Comparison of ENCODE assay signal across 8 mouse cellular contexts in genomic region chr2:34671385-34672026, GRCm38 (mm10).
DNase-seq lines count a peak whose midpoint lies in the region; ATAC-seq and TF ChIP-seq lines count a peak whose summit lies in the region.

No protein-coding gene starts in this region.

- intact Hi-C loops in heart, postnatal 14 days (cut with DNase I), result loop anchor here (5.0 kb wide), 1 partner anchor 296 kb away; no protein-coding TSS in a partner anchor

- H3K36me3 ChIP-seq in MEL (ENCODE audit: control insufficient read depth in 1 of 2, insufficient read depth in 2 of 2, low read length in 2 of 2), result peaks cover 0 to 4% of the 10 kb centered on the region in 2 experiments; a peak in 1 of 4 replicates
- H3K36me3 ChIP-seq in forebrain, embryonic 11.5 days (ENCODE audit: control insufficient read depth, insufficient read depth, low read length), result peaks cover under 1% of the 10 kb centered on the region; the same call in 1 of the 2 replicates
- H3K36me3 ChIP-seq in lung, embryonic 15.5 days, result peaks cover 12% of the 10 kb centered on the region; the same call in 1 of the 2 replicates

- peak; percentile 25 for DNase-seq in MEL (ENCODE audit: low read depth, low spot score)
- DNase-seq in forebrain, embryonic 11.5 days (ENCODE audit: low spot score), result peak; percentile 81
- peak; percentile 51 to 58 for DNase-seq in heart, postnatal 14 days
- DNase-seq in kidney, postnatal 4 days, result peak; percentile 74 to 80
- DNase-seq in thymus, postnatal 36 days, result peak; percentile 57 to 75

- 33% methylated on average over 31 of the region's 31 CpGs for WGBS in forebrain, embryonic 11.5 days
- 23% methylated on average over 31 of the region's 31 CpGs for WGBS in lung, embryonic 15.5 days
- WGBS in olfactory bulb, adult 2 months, result 22% methylated on average over 31 of the region's 31 CpGs

- H3K4me1 ChIP-seq in MEL (ENCODE audit: control insufficient read depth in 1 of 2, insufficient read depth in 2 of 2, low read length in 2 of 2), result no peaks in the 10 kb centered on the region
- no peaks in the 10 kb centered on the region; the same call in 1 of the 2 replicates for H3K4me1 ChIP-seq in forebrain, embryonic 11.5 days (replicated peaks; ENCODE audit: control insufficient read depth, insufficient read depth, low read length)
- peaks cover 24% of the 10 kb centered on the region for H3K4me1 ChIP-seq in lung, embryonic 15.5 days
- H3K4me1 ChIP-seq in olfactory bulb, adult 2 months (ENCODE audit: control insufficient read depth, insufficient read depth, low read length), result peaks cover 22% of the 10 kb centered on the region

- H3K79me2 ChIP-seq in MEL (ENCODE audit: control insufficient read depth, insufficient read depth, low read length, poor library complexity), result no peaks in the 10 kb centered on the region

- H3K9ac ChIP-seq in MEL (ENCODE audit: control insufficient read depth, low read depth, low read length, poor library complexity, severe bottlenecking), result no peak overlapping the region
- peak overlapping the region; percentile 67 for H3K9ac ChIP-seq in forebrain, embryonic 11.5 days (ENCODE audit: low read length)
- peak overlapping the region; percentile 51 for H3K9ac ChIP-seq in lung, embryonic 15.5 days

- TF ChIP-seq EP300 in MEL (IDR thresholded peaks at IDR 0.05; ENCODE audit: low read depth in 1 of 2, low read length in 2 of 2), result no peak

- TF ChIP-seq POLR2A in MEL (IDR thresholded peaks at IDR 0.05; ENCODE audit: control insufficient read depth in 1 of 2, insufficient read depth in 1 of 2, low read depth in 1 of 2, low read length in 2 of 2, poor library complexity in 1 of 2), result no peak
- no peak for TF ChIP-seq POLR2A in olfactory bulb, adult 2 months (IDR thresholded peaks at IDR 0.05; ENCODE audit: insufficient read depth, low read depth, low read length)

- peak; percentile 52 for TF ChIP-seq RAD21 in MEL (IDR thresholded peaks at IDR 0.05; ENCODE audit: low read depth, low read length)

- peak in 2 of 3 experiments; percentile 46 to 57; a peak in 4 of 6 replicates for TF ChIP-seq CTCF in MEL (IDR thresholded peaks at IDR 0.05 in 2 of 3, conservative IDR thresholded peaks at IDR 0.05 in 1 of 3; ENCODE audit: control insufficient read depth in 1 of 3, insufficient read depth in 1 of 3, low read depth in 2 of 3, low read length in 3 of 3, poor library complexity in 1 of 3, severe bottlenecking in 1 of 3)
- peak; percentile 47; the same call in 1 of the 2 replicates for TF ChIP-seq CTCF in olfactory bulb, adult 2 months (IDR thresholded peaks at IDR 0.05; ENCODE audit: insufficient read depth, low read depth, low read length)

- H3K4me2 ChIP-seq in forebrain, embryonic 11.5 days (ENCODE audit: low read depth, low read length, severe bottlenecking), result peak overlapping the region; percentile 68
- peak overlapping the region; percentile 91 for H3K4me2 ChIP-seq in lung, embryonic 15.5 days

- no peaks in the 10 kb centered on the region for H3K9me3 ChIP-seq in MEL (replicated peaks; ENCODE audit: insufficient read depth, low read length)
- H3K9me3 ChIP-seq in forebrain, embryonic 11.5 days (ENCODE audit: control insufficient read depth, low read length), result no peaks in the 10 kb centered on the region
- H3K9me3 ChIP-seq in lung, embryonic 15.5 days, result no peaks in the 10 kb centered on the region

- no peak overlapping the region for H3K4me3 ChIP-seq in MEL (ENCODE audit: control insufficient read depth in 1 of 2, insufficient read depth in 1 of 2, low read depth in 2 of 2, low read length in 2 of 2)
- peak overlapping the region; percentile 34 for H3K4me3 ChIP-seq in forebrain, embryonic 11.5 days (ENCODE audit: low read depth, low read length)
- H3K4me3 ChIP-seq in lung, embryonic 15.5 days, result peak overlapping the region; percentile 49
- H3K4me3 ChIP-seq in olfactory bulb, adult 2 months (ENCODE audit: insufficient read depth, low read depth, low read length), result peak overlapping the region; percentile 51

- peak; percentile 50 for ATAC-seq in cerebellum, adult (ENCODE audit: insufficient number of reproducible peaks, low FRiP score, low TSS enrichment)
- ATAC-seq in forebrain, embryonic 11.5 days (replicated peaks; ENCODE audit: low FRiP score), result peak; percentile 58
- peak; percentile 57; the same call in 1 of the 2 replicates for ATAC-seq in lung, embryonic 15.5 days (ENCODE audit: borderline replicate concordance, extremely low read depth, low FRiP score, low TSS enrichment)

- no peaks in the 10 kb centered on the region; a peak in 1 of 4 replicates for H3K27me3 ChIP-seq in MEL (ENCODE audit: control insufficient read depth in 1 of 2, insufficient read depth in 2 of 2, low read length in 2 of 2)
- H3K27me3 ChIP-seq in forebrain, embryonic 11.5 days (ENCODE audit: control insufficient read depth, insufficient read depth, low read length), result no peaks in the 10 kb centered on the region
- 0 out of 2 replicates have a peak, but pooled peaks cover 5% of the 10 kb centered on the region for H3K27me3 ChIP-seq in lung, embryonic 15.5 days

- H3K27ac ChIP-seq in MEL (ENCODE audit: control insufficient read depth, low read depth, low read length), result no peak overlapping the region
- H3K27ac ChIP-seq in forebrain, embryonic 11.5 days (ENCODE audit: low read depth, low read length), result no peak overlapping the region
- H3K27ac ChIP-seq in lung, embryonic 15.5 days, result 0 out of 2 replicates have a peak overlapping the region, but pooled peaks have one; percentile 27
- H3K27ac ChIP-seq in olfactory bulb, adult 2 months (ENCODE audit: insufficient read depth, low read depth, low read length), result no peak overlapping the region

TF ChIP-seq in MEL, 35 proteins besides CTCF, POLR2A, EP300 and RAD21:
- peak; percentile 35 for TF ChIP-seq SMC3 (IDR thresholded peaks at IDR 0.05; ENCODE audit: low read depth, low read length)
- TF ChIP-seq BHLHE40 (IDR thresholded peaks at IDR 0.05; ENCODE audit: borderline replicate concordance, low read depth, low read length), result no peak

Comparison
In these comparisons a context has a peak if more than half of its experiments do, and no peak if none do; other contexts are left out.
1. DNase-seq: peak in every context shown above with its lines; median percentile 81 in forebrain, embryonic 11.5 days; 77 in kidney, postnatal 4 days; 66 in thymus, postnatal 36 days; 54 in heart, postnatal 14 days; 25 in MEL.
2. H3K4me3 ChIP-seq: peak in forebrain, embryonic 11.5 days (single experiment), lung, embryonic 15.5 days (single experiment) and olfactory bulb, adult 2 months (single experiment); none in MEL (0 of 2).
3. Peak in every context shown above with its lines, with median percentiles within 50 percentile points of each other: ATAC-seq.